22 mouse cellular contexts compared by ENCODE assay signal in the genomic region with DNA sequence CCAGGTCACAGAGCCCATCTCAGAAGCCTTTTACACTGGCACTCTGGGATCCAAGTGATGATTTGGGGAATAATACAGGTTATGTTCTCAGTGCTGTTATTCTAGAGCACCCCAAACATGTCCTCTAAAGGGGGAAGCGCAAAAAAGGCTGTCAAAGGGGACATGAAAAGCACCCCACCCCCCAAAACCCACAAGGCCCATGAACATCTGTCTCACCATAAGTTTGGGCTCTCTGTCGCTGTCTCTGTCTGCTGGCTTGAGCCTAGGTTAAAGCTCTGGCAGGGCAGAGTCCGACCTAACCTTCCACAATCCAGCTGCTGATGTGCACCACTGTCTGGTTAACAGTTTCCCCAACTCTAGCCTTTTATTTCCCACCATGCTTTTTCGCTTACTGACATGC.
DNase-seq lines count a peak whose midpoint lies in the region; ATAC-seq lines count a peak whose summit lies in the region.
"Had no signal": no experiment of that assay in that cellular context is flagged by ENCODE, and none has a peak within 500 bp of the region (broad histone marks: within the 10 kb centered on the region; RNA-seq: fewer than 3 reads in every experiment).

No protein-coding gene starts in this region.

- WGBS in hindbrain, embryonic 11.5 days = 75% methylated on average over 4 of the region's 4 CpGs
- 71% methylated on average over 4 of the region's 4 CpGs for WGBS in hindbrain, embryonic 14.5 days
- WGBS in neural tube, embryonic 11.5 days = 66% methylated on average over 4 of the region's 4 CpGs

- ATAC-seq in hindbrain, embryonic 11.5 days (ENCODE audit: low FRiP score) = no peak
- ATAC-seq in hindbrain, embryonic 14.5 days (ENCODE audit: low FRiP score) = no peak
- ATAC-seq in neural tube, embryonic 11.5 days (ENCODE audit: insufficient read depth, low FRiP score, low TSS enrichment) = no peak
- ATAC-seq: forebrain, embryonic 16.5 days had no signal

- no peak for DNase-seq in hindbrain, embryonic 11.5 days (ENCODE audit: low spot score)
- DNase-seq in hindbrain, embryonic 14.5 days (ENCODE audit: low spot score) = no peak
- DNase-seq in neural tube, embryonic 11.5 days (ENCODE audit: low spot score) = no peak
- DNase-seq in neural tube, embryonic 10.5 days (ENCODE audit: extremely low spot score, low spot score) = no peak
- peak; percentile 75 for DNase-seq in thymus, postnatal 0 days (ENCODE audit: low spot score)
- peak; percentile 50 for DNase-seq in thymus, postnatal 4 days
- no peak for DNase-seq in adrenal gland, adult 18-20 months (ENCODE audit: low spot score in 2 of 2)
- DNase-seq: adrenal gland, adult 8-10 months; adrenal gland, postnatal 36 days; cerebellum, adult 11 months; cerebellum, adult 8-10 months; cerebellum, postnatal 14 days; embryo, embryonic 11 days; gastrocnemius, postnatal 10 days; heart, adult 18-20 months; heart, postnatal 10 days; heart, postnatal 4 days had no signal

- no peak overlapping the region for H3K4me2 ChIP-seq in hindbrain, embryonic 11.5 days (replicated peaks; ENCODE audit: low read depth, low read length)
- H3K4me2 ChIP-seq in hindbrain, embryonic 14.5 days (replicated peaks) = no peak overlapping the region
- no peak overlapping the region for H3K4me2 ChIP-seq in neural tube, embryonic 11.5 days (ENCODE audit: low read depth)
- H3K4me2 ChIP-seq: embryonic facial prominence, embryonic 15.5 days had no signal

- H3K4me3 ChIP-seq in hindbrain, embryonic 11.5 days (ENCODE audit: low read depth, low read length) = no peak overlapping the region
- H3K4me3 ChIP-seq in hindbrain, embryonic 14.5 days (replicated peaks; ENCODE audit: low read length) = no peak overlapping the region
- no peak overlapping the region for H3K4me3 ChIP-seq in neural tube, embryonic 11.5 days (ENCODE audit: low read depth, low read length)
- H3K4me3 ChIP-seq: embryonic facial prominence, embryonic 15.5 days; erythroblast, embryonic 14.5 days; heart, embryonic 10.5 days had no signal

- 0 out of 2 replicates have a peak overlapping the region, but pooled peaks have one; percentile 37 for H3K9ac ChIP-seq in hindbrain, embryonic 11.5 days (ENCODE audit: low read depth, low read length)
- H3K9ac ChIP-seq in hindbrain, embryonic 14.5 days = no peak overlapping the region
- no peak overlapping the region for H3K9ac ChIP-seq in neural tube, embryonic 11.5 days (ENCODE audit: low read length)
- H3K9ac ChIP-seq: embryonic facial prominence, embryonic 15.5 days had no signal

- H3K36me3 ChIP-seq in hindbrain, embryonic 11.5 days (ENCODE audit: control insufficient read depth, insufficient read depth, low read length) = no peaks in the 10 kb centered on the region
- no peaks in the 10 kb centered on the region for H3K36me3 ChIP-seq in hindbrain, embryonic 14.5 days (replicated peaks; ENCODE audit: control insufficient read depth, insufficient read depth)
- no peaks in the 10 kb centered on the region for H3K36me3 ChIP-seq in neural tube, embryonic 11.5 days (ENCODE audit: control insufficient read depth, insufficient read depth, low read length)
- H3K36me3 ChIP-seq: embryonic facial prominence, embryonic 15.5 days; heart, embryonic 10.5 days had no signal

- peak overlapping the region; percentile 51; the same call in 1 of the 2 replicates for H3K27ac ChIP-seq in hindbrain, embryonic 11.5 days (ENCODE audit: low read depth, low read length)
- H3K27ac ChIP-seq in hindbrain, embryonic 14.5 days = no peak overlapping the region
- H3K27ac ChIP-seq in neural tube, embryonic 11.5 days (ENCODE audit: low read depth, low read length) = 0 out of 2 replicates have a peak overlapping the region, but pooled peaks have one; percentile 11
- H3K27ac ChIP-seq: embryonic facial prominence, embryonic 15.5 days; heart, embryonic 10.5 days had no signal

- no peaks in the 10 kb centered on the region for H3K27me3 ChIP-seq in hindbrain, embryonic 11.5 days (ENCODE audit: control insufficient read depth, insufficient read depth, low read length)
- no peaks in the 10 kb centered on the region for H3K27me3 ChIP-seq in hindbrain, embryonic 14.5 days (ENCODE audit: control insufficient read depth, insufficient read depth, low read length)
- no peaks in the 10 kb centered on the region for H3K27me3 ChIP-seq in neural tube, embryonic 11.5 days (ENCODE audit: control insufficient read depth, insufficient read depth, low read length)
- H3K27me3 ChIP-seq: CH12.LX had no signal

- 0 out of 2 replicates have a peak, but pooled peaks cover 2% of the 10 kb centered on the region for H3K4me1 ChIP-seq in hindbrain, embryonic 11.5 days (replicated peaks; ENCODE audit: control insufficient read depth, insufficient read depth, low read length)
- peaks cover 16% of the 10 kb centered on the region for H3K4me1 ChIP-seq in hindbrain, embryonic 14.5 days (replicated peaks; ENCODE audit: control insufficient read depth, insufficient read depth, low read length)
- H3K4me1 ChIP-seq in neural tube, embryonic 11.5 days (ENCODE audit: control insufficient read depth, insufficient read depth, low read length) = peaks cover 6% of the 10 kb centered on the region; the same call in 1 of the 2 replicates

- H3K9me3 ChIP-seq in hindbrain, embryonic 11.5 days (ENCODE audit: control insufficient read depth, low read length) = no peaks in the 10 kb centered on the region
- H3K9me3 ChIP-seq in hindbrain, embryonic 14.5 days (ENCODE audit: control insufficient read depth, low read length) = no peaks in the 10 kb centered on the region
- no peaks in the 10 kb centered on the region for H3K9me3 ChIP-seq in neural tube, embryonic 11.5 days (ENCODE audit: control insufficient read depth, low read length)
- H3K9me3 ChIP-seq: embryonic facial prominence, embryonic 15.5 days; heart, embryonic 10.5 days had no signal

Comparison
In these comparisons a context has a peak if more than half of its experiments do, and no peak if none do; other contexts are left out.
1. DNase-seq: peak in thymus, postnatal 0 days (single experiment) and thymus, postnatal 4 days (single experiment); none in hindbrain, embryonic 11.5 days (single experiment), hindbrain, embryonic 14.5 days (single experiment), neural tube, embryonic 11.5 days (single experiment), neural tube, embryonic 10.5 days (single experiment) and adrenal gland, adult 18-20 months (0 of 2).